In the genomic region with DNA sequence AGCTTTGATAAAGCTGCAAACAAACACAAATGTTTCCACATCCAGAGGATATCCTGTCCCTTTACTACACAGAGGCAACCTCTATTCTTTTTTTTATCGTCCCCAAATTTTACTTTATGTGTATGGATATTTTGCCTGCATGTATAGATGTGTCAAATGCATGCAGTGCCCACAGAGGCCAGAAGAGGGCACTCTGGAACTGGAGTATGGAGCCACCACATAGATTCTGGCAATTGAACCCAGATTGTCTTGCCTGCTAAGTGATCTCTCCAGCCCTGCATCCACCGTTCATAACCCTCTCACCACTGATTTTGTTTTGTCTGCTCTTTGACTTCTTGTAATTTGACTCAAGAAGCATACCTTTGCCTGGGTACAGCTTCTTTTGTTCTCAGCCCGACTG, we compare ENCODE assay signal across 9 mouse cellular contexts. TPM values are rescaled to one million over a fixed set of nuclear protein-coding genes. Genes with fewer than 3 reads are reported as not detected.
DNase-seq lines count a peak whose midpoint lies in the region; ATAC-seq and TF ChIP-seq lines count a peak whose summit lies in the region.
"Had no signal": no experiment of that assay in that cellular context is flagged by ENCODE, and none has a peak within 500 bp of the region (broad histone marks: within the 10 kb centered on the region; RNA-seq: fewer than 3 reads in every experiment).

No protein-coding gene starts in this region.

- H3K27ac ChIP-seq in forebrain, embryonic 11.5 days (ENCODE audit: low read depth, low read length): no peak overlapping the region
- no peak overlapping the region for H3K27ac ChIP-seq in layer of hippocampus, adult 2 months
- H3K27ac ChIP-seq: liver, embryonic 13.5 days had no signal

- no peak overlapping the region for H3K9ac ChIP-seq in forebrain, embryonic 11.5 days (ENCODE audit: low read length)
- H3K9ac ChIP-seq: liver, embryonic 13.5 days had no signal

- H3K4me3 ChIP-seq in G1E (ENCODE audit: low read depth, low read length): no peak overlapping the region
- no peak overlapping the region for H3K4me3 ChIP-seq in forebrain, embryonic 11.5 days (ENCODE audit: low read depth, low read length)
- no peak overlapping the region for H3K4me3 ChIP-seq in layer of hippocampus, adult 2 months
- H3K4me3 ChIP-seq: liver, embryonic 13.5 days had no signal

- no peak overlapping the region for H3K4me2 ChIP-seq in forebrain, embryonic 11.5 days (ENCODE audit: low read depth, low read length, severe bottlenecking)
- H3K4me2 ChIP-seq: liver, embryonic 13.5 days had no signal

- H3K27me3 ChIP-seq in G1E (ENCODE audit: insufficient read depth, low read length): no peaks in the 10 kb centered on the region
- H3K27me3 ChIP-seq in forebrain, embryonic 11.5 days (ENCODE audit: control insufficient read depth, insufficient read depth, low read length): no peaks in the 10 kb centered on the region
- H3K27me3 ChIP-seq: liver, embryonic 13.5 days had no signal

- H3K9me3 ChIP-seq in G1E (replicated peaks): no peaks in the 10 kb centered on the region
- no peaks in the 10 kb centered on the region for H3K9me3 ChIP-seq in forebrain, embryonic 11.5 days (ENCODE audit: control insufficient read depth, low read length)
- H3K9me3 ChIP-seq: liver, embryonic 13.5 days had no signal

- no peaks in the 10 kb centered on the region for H3K36me3 ChIP-seq in G1E (replicated peaks)
- no peaks in the 10 kb centered on the region for H3K36me3 ChIP-seq in forebrain, embryonic 11.5 days (ENCODE audit: control insufficient read depth, insufficient read depth, low read length)
- H3K36me3 ChIP-seq: liver, embryonic 13.5 days had no signal

- H3K4me1 ChIP-seq in G1E (ENCODE audit: insufficient read depth, low read depth, low read length): no peaks in the 10 kb centered on the region
- H3K4me1 ChIP-seq in forebrain, embryonic 11.5 days (replicated peaks; ENCODE audit: control insufficient read depth, insufficient read depth, low read length): no peaks in the 10 kb centered on the region
- H3K4me1 ChIP-seq: liver, embryonic 13.5 days had no signal

- TF ChIP-seq CTCF in G1E (IDR thresholded peaks at IDR 0.05; ENCODE audit: low read depth, low read length): peak; percentile 61
- peak; percentile 98 for TF ChIP-seq CTCF in layer of hippocampus, adult 2 months (conservative IDR thresholded peaks at IDR 0.05)

- 31% methylated on average over 3 of the region's 3 CpGs for WGBS in forebrain, embryonic 11.5 days

- ATAC-seq in G1E (ENCODE audit: extremely low read depth, insufficient number of reproducible peaks, low FRiP score, poor library complexity, severe bottlenecking): no peak
- peak; percentile 69 for ATAC-seq in forebrain, embryonic 11.5 days (replicated peaks; ENCODE audit: low FRiP score)
- ATAC-seq in hematopoietic stem cell, adult 5-6 weeks (replicated peaks in 1 of 2; ENCODE audit: insufficient read depth in 1 of 2, low FRiP score in 2 of 2, low TSS enrichment in 1 of 2, low read depth in 1 of 2, poor library complexity in 2 of 2, severe bottlenecking in 2 of 2): peak; percentile 46 to 64; a peak in 1 of 4 replicates

- DNase-seq in G1E (ENCODE audit: low spot score): no peak
- DNase-seq in brain, embryonic 18.5 days (ENCODE audit: low read depth, low spot score): peak; percentile 37
- peak; percentile 82 for DNase-seq in forebrain, embryonic 11.5 days (ENCODE audit: low spot score)
- peak; percentile 63 to 83 for DNase-seq in layer of hippocampus, adult 2 months (ENCODE audit: low spot score in 2 of 2)
- peak; percentile 77 for DNase-seq in lung, postnatal 10 days
- DNase-seq in retina, postnatal 1 day: peak; percentile 81
- DNase-seq in urinary bladder, postnatal 36 days (ENCODE audit: low spot score in 2 of 2): peak; percentile 54
- DNase-seq: liver, embryonic 13.5 days had no signal

RNA-seq across cellular contexts. Expression of a gene that starts 33.0 kb away (rescaled TPM):
- total RNA-seq in G1E (2014; fragmentation: Nextera tagmentation) (0.49 TPM in 1 of 2 replicates, not detected in the other), G1E (2017) (0.16 TPM in 1 of 2 replicates, not detected in the other)
- polyA plus RNA-seq in G1E (2012): not detected in 2 replicates
- polyA plus RNA-seq in forebrain, embryonic 11.5 days (2014; fragmentation: Nextera tagmentation; extraction: Ambion mirVana): 2.0 and 2.4 TPM in 2 replicates
- not detected in 2 replicates for total RNA-seq in hematopoietic stem cell, adult 5-6 weeks (2017)
- total RNA-seq in layer of hippocampus, adult 2 months (2021): 10 to 100 TPM; 19.9 to 20.0 TPM

Comparison
In these comparisons a context has a peak if more than half of its experiments do, and no peak if none do; other contexts are left out.
1. RNA of a gene that starts 33.0 kb away (total RNA-seq): 19.9 to 20.0 TPM in layer of hippocampus, adult 2 months; 0.16 to 0.49 TPM in G1E and not detected in hematopoietic stem cell, adult 5-6 weeks; every median in the first group is over 10 times any median in the second.